Mouse (Mus musculus) NIH3T3 (cell line): ENCODE data around the gene 9130204L05Rik.

Source experiments
- DNase-seq: peaks from one replicate; pipeline ENCODE4 v3.0.0-alpha.2; 2012; ENCODE audit warnings: low read depth

The 9130204L05Rik gene

GRCm38 (mm10) chr3:91090703-91091102, at the start of gene 9130204L05Rik:
TSS of gene 9130204L05Rik (minus strand) at chr3:91090803.
- no peak for DNase-seq

DNA sequence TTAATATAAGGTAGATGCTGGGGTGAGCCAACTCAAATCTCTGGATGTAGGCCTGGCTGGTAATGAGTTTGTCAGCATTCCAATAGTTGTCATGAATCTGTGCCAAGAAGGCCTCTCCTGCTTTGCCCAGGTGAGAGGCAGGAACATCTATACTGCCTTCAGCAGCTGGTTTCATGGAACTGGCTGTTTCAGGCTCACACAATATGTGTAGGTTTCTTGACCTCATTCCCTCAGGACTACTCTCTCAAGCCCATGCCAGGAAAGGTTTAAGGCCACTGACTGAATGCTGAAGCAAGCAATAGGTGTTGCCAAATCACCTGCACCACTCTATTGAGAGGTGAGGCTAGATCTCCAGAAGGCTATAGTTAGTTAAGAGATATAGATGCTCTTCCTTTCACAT, 18.1 kb upstream of the 9130204L05Rik start:
- DNase-seq: no peak

GRCm38 (mm10) chr3:91059211-91059610, 31.4 kb downstream of the 9130204L05Rik start:
- peak; percentile 57 for DNase-seq

- peak; percentile 57 for DNase-seq
Observed at GRCm38 (mm10) chr3:91052654-91053053, 37.9 kb downstream of the 9130204L05Rik start.
